Mouse (Mus musculus) urinary bladder, adult 2 months (tissue): Measurements from ENCODE around the gene Adam12. TPM values are rescaled to one million over a fixed set of nuclear protein-coding genes. Genes with fewer than 3 reads are reported as not detected.

ENCODE experiments used
- DNase-seq: peaks from one replicate; pipeline ENCODE4 v3.0.0; 2022; ENCODE audit warnings: low spot score
- polyA plus RNA-seq: library from polyadenylated mRNA; depleted of rRNA; stranded (reverse); fragments of >200 nt; gene quantifications from 2 replicates; pipeline ENCODE4 v1.2.3, GENCODE M21; 2012

The Adam12 gene
- polyA plus RNA-seq, 1 experiment = 4.6 TPM

DNA sequence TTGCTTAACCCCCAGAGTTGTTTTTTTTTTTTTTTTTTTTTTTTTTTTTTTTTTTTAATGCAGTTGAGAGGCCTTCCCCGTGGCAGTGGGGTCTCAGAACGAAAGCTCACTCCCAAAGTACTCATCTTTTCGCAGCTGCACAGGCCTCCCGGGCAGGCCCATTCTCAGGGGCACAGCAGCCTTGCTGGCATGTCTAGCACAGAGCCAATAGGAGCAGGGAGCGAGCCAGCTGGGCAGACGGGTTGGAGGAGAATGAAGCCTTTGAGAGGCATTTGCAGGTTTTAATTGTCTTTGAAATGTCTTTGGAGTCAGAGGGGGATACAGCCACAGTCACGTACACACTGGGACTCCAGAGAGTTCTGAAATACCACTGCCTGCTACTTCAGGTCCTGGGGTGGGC lies 217.2 kb downstream of the Adam12 start:
- DNase-seq = no peak

DNA sequence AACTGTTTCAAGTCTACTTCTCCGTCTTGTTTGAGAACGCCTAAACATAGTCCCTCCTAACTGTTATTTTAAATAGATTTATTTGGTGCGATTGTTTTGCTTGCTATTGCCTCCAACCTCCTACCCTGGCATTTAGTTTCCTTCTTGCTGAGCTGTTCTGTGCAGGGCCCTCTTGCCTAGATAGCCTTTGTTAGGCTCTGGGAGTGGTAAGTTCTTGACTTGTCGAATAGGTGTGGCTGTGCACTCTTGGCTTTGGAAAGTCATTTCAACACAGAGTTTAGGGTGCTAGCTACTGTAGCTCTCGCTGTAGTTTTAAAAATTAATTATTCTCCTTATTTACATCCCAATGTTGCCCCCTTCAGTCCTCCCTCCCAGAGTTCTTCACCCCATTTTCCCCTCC lies 222.8 kb downstream of the Adam12 start:
- no peak for DNase-seq

DNA sequence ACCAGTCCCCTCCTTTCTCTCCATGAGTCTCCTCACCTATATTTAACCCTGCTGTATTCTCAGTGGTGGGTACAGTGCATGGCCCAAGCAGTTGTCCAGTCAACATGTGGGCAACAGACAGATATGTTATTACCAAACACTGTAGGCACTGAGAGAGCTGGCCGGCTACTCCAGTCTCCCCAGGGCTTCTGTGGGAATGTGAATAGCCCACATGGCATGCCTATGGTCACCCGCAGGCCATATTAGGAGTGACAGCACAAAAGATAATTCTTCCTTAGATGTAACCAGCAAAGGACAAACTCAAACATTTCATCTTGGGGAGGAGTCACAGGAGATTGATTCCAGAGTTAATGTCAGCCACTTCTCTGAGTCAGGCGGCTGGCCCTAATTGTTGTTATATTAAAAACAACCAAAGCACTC lies 224.0 kb downstream of the Adam12 start:
- no peak for DNase-seq

DNA sequence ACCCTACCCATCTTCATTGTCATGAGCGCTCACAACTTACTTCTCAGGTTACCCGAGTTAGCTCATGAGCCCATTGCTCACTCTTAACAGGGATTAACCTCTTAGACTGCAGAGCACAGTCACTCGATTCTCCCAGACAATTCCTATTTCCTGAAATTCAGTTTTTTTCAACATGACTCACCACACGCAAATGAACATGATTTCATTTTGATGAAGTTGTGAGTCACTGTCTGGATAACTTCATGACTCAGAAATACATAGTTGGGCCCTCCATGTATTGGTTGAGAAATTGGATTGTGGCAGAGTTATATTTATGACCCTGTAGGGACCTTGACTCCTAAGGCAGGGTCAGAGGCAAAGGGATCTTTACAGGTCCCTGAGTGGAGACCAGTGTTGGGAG lies 230.4 kb downstream of the Adam12 start:
- DNase-seq = no peak

DNA sequence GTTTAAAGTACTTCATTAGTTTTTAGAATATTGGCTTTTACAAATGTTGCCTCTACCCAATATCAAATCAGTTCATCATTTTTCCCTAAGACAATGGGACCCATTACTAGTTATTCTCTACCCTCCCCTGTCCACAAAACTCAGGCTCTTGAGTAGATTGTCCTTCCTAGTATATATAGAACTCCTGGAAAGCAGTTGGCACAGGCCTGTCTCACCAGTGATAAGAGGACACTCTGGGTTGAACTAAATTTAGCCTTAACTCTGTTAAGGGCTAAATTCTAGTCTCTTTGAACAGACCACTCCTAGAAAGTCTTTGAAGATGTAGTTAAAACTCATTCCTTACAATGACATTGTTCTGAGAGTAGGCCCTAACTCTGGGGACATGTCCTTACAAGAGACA lies 241.0 kb downstream of the Adam12 start:
- no peak for DNase-seq

DNA sequence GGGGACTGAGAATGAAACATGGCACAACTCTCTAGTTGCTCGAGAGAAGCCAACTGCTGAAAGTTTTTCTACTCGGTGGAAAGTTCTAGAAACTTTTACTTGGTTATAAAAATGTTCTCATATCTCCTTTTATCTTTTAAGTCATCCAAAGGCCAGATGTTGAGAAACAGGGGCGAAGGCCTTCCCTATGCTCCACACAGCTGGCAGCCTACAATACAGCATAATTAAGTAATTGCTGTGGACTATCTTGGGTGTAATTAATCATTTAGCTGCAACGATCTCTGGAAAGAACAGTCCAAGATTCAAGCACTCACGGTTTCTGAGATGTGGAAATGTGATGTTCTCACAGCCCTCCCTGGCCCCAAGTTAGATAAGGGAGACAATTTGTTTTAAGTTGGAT lies 243.6 kb downstream of the Adam12 start:
- DNase-seq = no peak

DNA sequence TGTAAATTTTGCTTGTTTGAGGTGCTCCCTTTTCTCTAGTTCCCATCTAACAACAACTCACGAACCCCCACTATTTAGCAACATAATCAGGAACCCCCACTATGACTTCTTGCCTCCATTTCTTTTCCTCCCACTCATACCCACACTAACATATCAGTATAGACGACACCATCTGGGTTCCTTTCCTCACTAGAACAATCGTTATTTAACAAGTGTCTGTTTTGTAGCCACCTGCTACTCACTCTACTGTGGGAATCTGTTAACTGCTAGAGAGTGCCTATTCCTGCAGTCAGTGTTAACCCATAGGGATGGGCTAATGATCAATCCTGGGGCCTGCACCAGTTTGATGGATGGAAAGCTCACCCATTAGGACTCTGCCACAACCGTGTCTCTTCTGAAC lies 245.7 kb downstream of the Adam12 start:
- no peak for DNase-seq

DNA sequence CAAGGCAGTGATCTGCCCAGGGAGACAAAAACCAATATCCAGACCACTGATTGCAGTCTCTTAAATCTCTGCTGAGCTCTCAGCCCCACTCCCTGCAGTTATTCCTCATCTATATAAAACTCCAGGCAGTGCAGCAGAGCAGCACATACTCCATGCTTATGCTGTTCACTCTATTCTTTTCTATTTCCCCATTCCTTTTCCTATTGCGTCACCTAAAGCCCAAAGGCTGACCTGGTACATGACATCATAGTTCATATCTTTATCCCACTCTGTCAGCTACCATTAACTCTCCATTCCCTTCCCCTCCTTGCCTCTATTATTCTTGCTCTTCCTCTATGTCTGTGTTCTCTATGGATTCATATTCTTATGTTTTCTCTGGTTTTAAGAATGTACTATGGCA lies 246.3 kb downstream of the Adam12 start:
- no peak for DNase-seq

DNA sequence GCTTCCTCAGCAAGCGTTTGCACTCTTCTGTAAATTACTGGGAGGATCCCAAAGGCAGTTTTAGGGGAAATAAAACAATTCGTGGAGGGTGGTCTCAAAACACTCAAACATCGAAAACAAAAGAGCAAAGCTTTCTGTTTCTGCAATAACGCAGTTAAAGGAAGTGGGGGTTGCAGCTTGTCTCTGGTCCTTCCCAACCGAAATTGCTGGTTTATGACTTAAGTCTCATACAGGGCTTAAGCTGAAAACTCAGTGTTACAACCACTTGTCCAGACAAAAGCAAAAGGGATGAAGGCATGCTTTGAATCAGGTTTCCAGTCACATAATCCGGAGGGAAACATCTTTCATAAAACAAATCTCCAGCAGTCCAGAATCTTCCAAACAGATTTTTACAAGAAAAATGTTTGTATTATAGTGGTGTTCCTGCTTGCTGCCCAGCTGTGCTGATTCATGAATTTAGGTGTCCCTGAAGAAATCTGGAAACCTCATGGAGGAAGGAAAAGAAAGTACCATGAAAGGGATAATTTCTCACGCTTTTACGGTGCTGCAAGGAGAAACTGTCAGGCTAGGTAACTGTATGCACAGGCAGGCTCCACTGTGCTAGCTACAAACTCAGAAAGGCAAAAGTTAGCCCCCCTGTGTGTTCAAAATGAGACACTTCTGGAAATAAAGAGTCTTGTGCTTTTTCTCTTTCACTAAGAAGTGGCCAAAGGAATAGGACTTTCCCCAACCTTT lies 255.4 kb downstream of the Adam12 start:
- DNase-seq = no peak

DNA sequence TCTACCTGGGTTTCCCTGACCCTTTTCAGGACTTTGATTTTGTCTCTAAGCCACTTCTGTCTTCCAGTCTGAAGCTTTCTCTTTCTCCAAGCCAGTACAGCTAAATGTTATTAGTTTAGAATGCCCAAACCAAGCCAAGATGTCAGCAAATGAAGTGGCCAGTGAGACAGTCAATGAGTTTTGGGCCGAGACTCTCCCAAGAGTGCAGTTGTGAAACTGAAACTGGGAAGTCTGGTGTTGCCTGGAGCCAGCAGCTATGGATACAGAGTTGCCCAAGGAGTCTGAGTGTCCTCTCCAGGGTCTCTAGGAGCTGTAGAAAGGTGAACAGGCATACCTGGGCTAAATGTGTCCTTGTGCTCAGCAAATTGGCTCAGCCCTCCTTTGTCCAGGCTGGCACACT lies 260.9 kb downstream of the Adam12 start:
- no peak for DNase-seq

DNA sequence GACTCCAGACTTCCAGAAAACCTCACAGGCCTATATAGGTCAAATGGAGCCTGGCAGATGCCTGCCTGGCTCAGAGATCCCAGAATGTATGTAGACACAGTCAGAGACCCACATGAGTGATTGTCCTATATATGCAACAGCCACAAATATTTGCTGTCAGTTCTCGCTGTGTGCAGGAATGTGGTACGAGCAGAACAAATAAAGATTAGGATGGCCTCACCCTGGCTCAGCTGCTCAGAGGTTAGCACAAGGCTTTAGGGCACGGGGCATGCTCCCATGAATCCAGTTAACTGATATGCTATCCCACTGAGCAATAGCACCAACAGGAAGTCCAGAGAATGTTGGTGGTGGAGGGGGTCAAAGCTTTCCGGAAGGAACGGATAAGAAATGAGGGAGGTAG lies 261.5 kb downstream of the Adam12 start:
- no peak for DNase-seq

DNA sequence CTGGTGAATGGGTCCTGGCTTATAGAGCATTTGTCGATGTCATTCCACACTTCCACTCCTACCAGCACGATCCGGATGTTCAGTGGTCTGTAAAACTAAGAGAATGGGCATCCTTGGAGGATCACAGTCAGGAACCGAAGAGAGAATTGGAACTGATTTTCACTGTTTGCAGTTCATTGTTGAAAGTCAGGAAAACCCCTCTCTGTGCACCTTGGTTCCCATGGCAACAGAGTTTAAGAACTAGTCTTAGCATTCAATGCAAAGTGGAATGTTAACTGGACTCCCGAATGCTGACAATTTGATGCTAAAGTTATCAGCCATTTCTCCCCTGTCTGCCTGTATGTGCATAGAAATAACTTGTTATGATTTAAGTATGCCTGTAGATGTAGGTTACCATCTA lies 264.0 kb downstream of the Adam12 start:
- DNase-seq = no peak

DNA sequence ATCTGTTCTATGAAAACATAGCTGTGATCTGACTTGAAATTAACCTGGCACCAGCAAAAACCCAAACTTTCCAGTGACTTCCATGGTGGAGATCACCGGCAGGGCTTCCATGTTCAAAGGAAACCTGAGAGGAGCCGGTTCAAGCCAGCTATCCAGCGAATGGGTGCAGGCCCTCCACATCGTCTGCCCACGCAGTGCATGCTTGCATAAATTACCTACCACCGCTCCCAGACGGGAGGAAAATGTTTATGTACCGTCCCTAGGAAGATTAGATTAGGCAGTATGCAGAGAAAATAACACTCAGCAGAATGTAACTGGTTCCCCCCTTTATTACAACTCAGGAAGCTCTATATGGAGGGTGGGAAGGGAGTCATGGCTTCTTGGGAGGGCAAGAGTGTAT lies 268.4 kb downstream of the Adam12 start:
- no peak for DNase-seq

DNA sequence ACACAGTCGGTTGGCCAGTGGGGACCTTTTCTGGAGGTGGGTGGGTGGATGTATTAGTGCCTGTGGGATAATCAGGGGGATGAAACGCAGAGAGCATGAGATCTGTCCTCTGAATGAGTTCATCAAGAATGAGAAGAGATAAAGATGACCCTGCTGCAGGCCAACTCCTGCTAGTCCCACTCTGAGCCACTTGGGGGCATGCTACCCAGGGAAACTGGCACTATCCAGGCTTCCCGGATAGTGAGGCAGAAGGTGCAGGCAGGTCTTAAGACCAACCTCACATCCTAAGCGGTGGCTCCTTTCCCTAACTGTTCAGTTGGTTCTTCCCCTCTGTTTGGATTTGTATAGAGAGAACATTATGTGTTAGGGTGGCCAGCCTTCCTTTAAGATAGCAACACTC lies 272.7 kb downstream of the Adam12 start:
- no peak for DNase-seq

DNA sequence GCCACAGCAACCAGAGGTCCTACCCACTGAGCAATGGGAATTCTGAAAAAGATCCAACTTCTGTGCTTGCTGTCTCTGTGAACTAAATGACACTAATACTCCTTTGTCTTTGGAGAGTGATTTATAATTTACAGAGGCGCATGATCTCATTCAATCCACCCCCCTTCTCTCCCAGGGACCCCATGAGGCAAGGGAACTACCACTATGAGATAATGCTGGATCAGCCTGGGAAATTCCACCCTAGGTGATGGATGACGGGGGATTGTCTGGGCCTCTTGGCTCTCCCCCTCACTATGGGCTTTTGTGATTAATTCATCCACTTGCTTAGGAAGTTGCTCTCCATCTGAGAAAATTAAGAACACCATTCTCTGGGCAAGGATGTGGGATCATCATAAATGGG lies 274.1 kb downstream of the Adam12 start:
- no peak for DNase-seq

DNA sequence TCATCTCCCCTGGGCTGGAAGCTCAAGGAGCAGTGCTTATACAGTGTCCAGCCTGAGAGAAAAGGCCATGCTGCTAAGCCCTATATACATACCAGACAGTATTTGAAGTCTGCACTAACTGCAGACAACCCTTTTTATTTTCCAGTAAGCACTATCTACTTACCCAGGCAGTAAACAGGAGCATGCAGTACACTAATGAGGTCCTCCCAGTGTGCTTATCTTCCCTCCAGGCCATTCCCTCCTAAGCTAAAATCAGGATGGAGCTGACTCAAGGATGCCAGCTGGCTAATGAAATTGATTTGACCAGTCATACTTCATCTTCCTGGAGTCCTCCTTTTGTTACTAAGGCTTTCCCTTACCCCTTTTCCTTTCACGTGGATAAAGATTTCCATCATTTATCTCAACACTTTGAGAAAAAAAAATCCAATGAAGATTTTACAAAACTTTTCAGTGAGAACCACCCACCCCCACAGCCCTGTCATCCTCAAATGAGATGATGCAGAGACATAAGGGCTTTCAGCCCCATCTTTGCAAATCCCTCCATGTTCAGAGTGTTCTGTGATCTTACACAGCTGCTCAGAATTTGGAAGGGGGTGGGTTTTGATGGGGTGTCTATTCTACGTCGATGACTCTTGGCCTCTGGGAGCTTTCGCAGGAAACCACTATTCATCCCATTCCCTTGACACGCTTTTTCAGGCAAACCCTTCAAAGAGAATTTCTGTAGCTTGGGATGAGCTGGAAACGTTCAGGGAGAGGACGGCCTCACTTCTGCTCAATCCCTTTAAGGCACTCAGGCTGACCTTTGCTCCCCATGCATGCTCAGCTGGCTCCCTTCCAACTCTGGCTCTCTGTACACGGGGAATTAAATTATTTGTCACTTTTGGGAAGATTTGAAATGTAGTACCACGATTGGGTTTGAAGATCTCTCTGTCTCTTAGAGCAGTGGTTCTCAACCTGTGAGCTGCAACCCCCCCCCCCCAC lies 277.5 kb downstream of the Adam12 start:
- no peak for DNase-seq

DNA sequence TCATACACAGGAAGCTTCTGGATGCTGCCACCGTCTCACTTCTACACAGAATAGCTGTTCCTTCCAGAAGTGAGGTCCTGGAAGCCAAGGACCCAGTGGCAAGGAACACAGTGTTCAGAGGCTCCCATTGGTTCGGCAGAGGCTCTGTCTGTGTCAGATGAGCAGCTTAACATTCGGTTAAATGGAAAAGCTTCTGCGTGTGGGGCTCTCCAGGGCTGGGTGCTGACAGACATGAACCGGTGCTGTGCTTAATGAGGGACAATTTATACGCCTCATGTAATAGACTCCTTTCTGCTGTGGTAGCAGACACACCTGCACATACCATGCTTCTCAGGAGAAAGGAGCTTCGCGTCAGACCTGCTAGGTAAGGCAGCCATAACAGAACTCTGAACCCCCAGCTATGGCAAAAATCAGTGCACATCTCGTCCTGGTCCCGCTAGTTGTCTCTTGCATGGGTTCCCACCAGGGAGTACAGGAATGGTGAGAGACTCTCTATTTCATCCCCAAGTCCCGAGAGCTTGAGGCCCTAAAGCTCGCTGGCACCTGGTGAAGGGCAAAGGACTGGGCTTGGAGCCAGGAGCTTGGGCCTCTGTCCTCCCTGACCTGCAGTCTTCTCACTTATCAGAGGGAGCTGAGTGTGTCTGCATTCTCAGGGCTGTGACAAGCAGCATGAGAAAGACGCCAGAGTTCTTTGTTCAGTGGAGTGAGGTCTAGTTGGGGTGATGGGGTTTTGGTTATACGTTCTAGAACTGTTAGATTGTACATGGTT lies 280.0 kb downstream of the Adam12 start:
- DNase-seq = no peak

DNA sequence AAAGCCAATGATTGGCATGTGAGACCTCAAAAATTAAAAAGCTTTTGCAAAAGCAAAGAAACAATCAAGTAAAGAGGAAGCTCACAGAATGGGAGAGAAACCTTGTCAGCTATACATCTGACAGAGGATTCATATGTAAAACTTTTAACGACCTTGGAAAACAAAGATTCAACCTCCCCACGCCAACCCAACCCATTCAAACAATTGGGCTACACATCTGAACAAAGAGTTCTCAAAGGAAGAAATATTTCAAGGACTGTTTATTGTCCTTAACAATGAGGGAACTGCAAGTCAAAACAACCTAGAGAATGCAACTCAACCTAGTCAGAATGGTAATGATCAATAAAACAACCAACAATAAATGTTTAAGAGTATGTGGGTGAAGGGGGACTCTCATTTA lies 284.6 kb downstream of the Adam12 start:
- no peak for DNase-seq

DNA sequence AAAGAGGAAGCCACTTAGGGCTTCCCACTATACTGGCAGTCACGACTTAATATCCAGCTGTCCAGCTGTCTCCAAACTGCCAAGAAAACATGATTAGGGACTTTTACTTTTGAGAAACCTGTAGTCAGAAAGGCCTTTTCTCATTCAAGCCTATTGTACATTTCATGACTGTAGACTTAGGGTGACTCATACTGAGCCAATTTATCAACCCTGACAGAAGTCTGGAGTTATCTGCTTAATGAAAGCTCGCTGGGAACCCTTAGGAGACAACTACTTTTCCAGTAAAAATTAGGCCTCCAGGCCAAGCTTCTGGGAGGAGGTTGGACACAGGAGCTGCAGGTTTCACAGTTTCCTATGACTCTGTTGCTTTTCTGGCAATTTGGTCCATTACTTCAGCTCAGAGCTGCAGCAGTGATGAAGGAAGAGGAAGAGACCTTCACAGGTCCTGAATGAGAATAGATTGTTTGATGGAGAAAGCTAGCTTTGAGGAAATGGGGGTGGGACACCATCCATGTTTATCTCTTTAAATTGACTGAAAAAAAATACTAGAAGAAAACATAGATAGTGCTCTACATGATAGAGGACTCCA lies 285.1 kb downstream of the Adam12 start:
- DNase-seq = no peak

DNA sequence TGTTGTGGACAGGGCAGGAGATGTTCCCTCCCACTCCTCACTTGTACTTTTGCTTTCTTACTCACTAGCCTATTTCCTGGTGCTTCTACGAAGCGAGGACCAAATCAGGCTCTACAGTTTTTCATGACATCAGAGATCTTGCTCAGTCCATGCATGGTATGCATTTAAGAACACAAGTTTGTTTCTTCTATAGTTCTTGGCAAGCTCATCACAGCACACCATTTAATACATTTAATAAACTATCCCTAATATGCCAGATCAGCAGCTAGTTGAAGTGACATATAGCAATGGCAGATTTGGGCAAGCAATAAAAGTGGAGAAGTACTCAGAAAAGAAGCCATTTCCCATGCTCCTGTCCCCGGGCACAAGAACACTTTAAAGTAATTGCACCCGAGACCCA lies 285.8 kb downstream of the Adam12 start:
- DNase-seq = no peak

DNA sequence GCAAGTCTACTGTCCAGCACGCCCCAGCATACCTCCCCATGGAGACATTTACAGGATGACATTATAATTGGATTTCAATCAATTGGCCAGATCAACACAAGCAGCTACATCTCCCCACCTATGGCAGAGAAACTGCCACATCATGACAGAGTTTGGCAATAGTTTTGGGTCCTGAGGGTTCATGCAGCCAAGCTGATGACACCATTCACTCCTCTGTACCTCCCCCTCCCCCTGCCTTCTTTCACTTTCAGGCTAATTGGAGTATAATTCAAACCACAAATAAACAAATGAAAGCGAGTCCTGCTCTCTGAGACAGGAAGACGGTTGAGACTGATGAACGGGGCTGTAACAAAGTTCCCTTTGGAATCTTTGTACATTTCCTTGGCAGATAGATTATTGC lies 291.5 kb downstream of the Adam12 start:
- no peak for DNase-seq

DNA sequence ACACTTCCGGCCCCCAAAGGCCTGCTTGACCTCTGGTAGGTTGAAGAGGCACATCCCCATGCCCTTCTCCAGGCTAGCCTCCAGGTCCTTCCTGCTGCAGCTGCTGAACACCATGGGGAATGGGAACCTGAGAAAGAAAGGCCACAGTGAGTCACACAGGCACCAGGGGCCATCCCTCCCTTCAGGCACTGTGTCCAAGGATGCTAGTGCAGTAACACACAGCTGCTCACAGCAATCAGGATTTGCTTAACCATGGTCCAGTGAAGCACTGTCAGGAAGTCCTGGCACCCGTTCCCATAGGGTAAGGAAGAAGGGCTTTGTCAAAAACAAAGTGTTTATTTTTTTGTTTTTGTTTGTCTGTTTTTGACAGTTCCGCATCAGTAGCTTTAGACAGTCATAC lies 294.5 kb downstream of the Adam12 start:
- no peak for DNase-seq
